Mouse (Mus musculus): ENCODE measurements around the gene Mars. TPM values are rescaled to one million over a fixed set of nuclear protein-coding genes. Genes with fewer than 3 reads are reported as not detected.

Gene Mars
- total and polyA plus RNA-seq, 3 experiments = 147 to 195 TPM; not detected in 1

DNA sequence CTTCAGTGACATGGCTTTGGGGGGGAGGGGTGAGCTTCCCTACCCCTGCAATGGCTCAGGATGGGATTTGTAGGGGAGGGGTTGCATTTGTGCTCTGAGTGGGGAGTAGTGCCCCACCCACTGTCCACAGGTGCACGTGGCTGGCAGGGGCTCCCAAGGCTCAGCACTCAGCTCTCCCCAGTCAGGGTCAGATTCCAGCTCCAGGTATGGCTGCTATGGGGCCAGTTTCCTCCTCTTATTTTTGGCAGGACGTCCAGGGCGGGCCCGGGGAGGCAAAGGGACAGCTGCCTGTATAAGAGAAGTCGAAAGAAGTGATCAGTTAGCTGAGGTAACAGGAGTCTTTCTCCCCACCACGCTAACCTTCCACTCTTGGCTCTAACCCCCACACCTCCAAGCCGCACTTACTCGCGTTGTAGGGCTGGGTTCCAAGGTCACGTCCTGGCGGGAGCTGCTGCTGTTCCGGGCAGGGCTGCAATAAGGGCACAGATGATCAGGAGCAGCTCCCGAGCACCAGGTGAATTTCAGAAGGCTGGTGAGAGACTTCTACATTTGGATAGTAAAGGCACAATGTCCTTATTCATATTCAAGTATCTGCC, 28.9 kb downstream of the Mars start:
- TF ChIP-seq POLR2AphosphoS2 (IDR thresholded peaks at IDR 0.05; ENCODE audit: low read length) (peak; percentile 48; the same call in 1 of the 2 replicates), POLR2AphosphoS5 (IDR thresholded peaks at IDR 0.05; ENCODE audit: borderline replicate concordance, low read depth, low read length) (no peak), UBTF (IDR thresholded peaks at IDR 0.05; ENCODE audit: borderline replicate concordance, insufficient read depth, low read depth, low read length) (no peak), ZMIZ1 (IDR thresholded peaks at IDR 0.05; ENCODE audit: low read depth, low read length) (0 out of 2 replicates have a peak, but pooled peaks have one; percentile 2), MAX (IDR thresholded peaks at IDR 0.05; ENCODE audit: low read length) (no peak)
- no peak for DNase-seq (ENCODE audit: low read depth, low spot score)
- H3K4me3 ChIP-seq (ENCODE audit: control insufficient read depth in 1 of 2, insufficient read depth in 1 of 2, low read depth in 2 of 2, low read length in 2 of 2) = no peak overlapping the region

DNA sequence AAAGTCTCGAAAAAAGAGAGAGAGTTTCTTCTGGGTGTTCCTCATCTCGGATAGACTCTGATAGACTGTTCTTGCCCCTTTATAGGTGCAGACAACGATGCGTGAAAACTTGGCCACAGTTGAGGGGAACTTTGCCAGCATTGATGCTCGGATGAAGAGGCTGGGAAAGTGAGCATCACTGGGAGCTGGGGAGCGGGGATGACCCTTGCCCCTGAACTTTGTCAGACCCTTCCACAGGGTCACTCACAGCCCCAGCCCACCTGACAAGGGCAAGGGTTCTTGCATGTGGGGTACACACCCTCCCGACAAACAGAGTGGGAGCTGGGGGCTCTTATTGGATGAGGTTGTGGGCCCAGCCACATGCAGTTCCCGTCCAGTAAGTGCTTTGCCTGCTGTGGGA, 30.3 kb downstream of the Mars start:
- H3K36me3 ChIP-seq (ENCODE audit: control insufficient read depth in 1 of 2, insufficient read depth in 2 of 2, low read length in 2 of 2) = peaks cover 0 to 13% of the 10 kb centered on the region in 2 experiments; a peak in 2 of 4 replicates
- no peak for DNase-seq (ENCODE audit: low read depth, low spot score)
- no peak overlapping the region for H3K27ac ChIP-seq (ENCODE audit: control insufficient read depth, low read depth, low read length)
- peaks cover 13% of the 10 kb centered on the region for H3K79me2 ChIP-seq (ENCODE audit: control insufficient read depth, insufficient read depth, low read length, poor library complexity)
- no peaks in the 10 kb centered on the region for H3K9me3 ChIP-seq (replicated peaks; ENCODE audit: insufficient read depth, low read length)
- no peaks in the 10 kb centered on the region for H3K4me1 ChIP-seq (ENCODE audit: control insufficient read depth in 1 of 2, insufficient read depth in 2 of 2, low read length in 2 of 2)
- TF ChIP-seq ZKSCAN1 (IDR thresholded peaks at IDR 0.05; ENCODE audit: low read depth, low read length) (no peak), NRF1 (IDR thresholded peaks at IDR 0.05; ENCODE audit: insufficient read depth, low read depth, low read length, poor library complexity, severe bottlenecking) (no peak), CHD1 (IDR thresholded peaks at IDR 0.05; ENCODE audit: low read depth, low read length) (no peak), ZMIZ1 (IDR thresholded peaks at IDR 0.05; ENCODE audit: low read depth, low read length) (0 out of 2 replicates have a peak, but pooled peaks have one; percentile 58), RAD21 (IDR thresholded peaks at IDR 0.05; ENCODE audit: low read depth, low read length) (no peak), POLR2AphosphoS2 (IDR thresholded peaks at IDR 0.05; ENCODE audit: low read length) (peak; percentile 36; the same call in 1 of the 2 replicates), E2F4 (IDR thresholded peaks at IDR 0.05; ENCODE audit: borderline replicate concordance, low read depth, low read length) (no peak), TBP (IDR thresholded peaks at IDR 0.05; ENCODE audit: low read depth, low read length) (no peak), POLR2A (IDR thresholded peaks at IDR 0.05; ENCODE audit: control insufficient read depth in 1 of 2, insufficient read depth in 1 of 2, low read depth in 1 of 2, low read length in 2 of 2, poor library complexity in 1 of 2) (0 out of 4 replicates have a peak, but pooled peaks of 1 of the 2 experiments have one; percentile 30), TCF12 (IDR thresholded peaks at IDR 0.05; ENCODE audit: low read depth, low read length) (no peak), USF2 (IDR thresholded peaks at IDR 0.05; ENCODE audit: borderline replicate concordance in 1 of 2, insufficient read depth in 1 of 2, low read depth in 1 of 2, low read length in 2 of 2) (no peak), MYB (IDR thresholded peaks at IDR 0.05; ENCODE audit: low read depth, low read length) (no peak)
- H3K4me3 ChIP-seq (ENCODE audit: control insufficient read depth in 1 of 2, insufficient read depth in 1 of 2, low read depth in 2 of 2, low read length in 2 of 2) = no peak overlapping the region
- H3K9ac ChIP-seq (ENCODE audit: control insufficient read depth, low read depth, low read length, poor library complexity, severe bottlenecking) = no peak overlapping the region
- H3K27me3 ChIP-seq (ENCODE audit: control insufficient read depth in 1 of 2, insufficient read depth in 2 of 2, low read length in 2 of 2) = no peaks in the 10 kb centered on the region

More for the DNA sequence above, 28.9 kb downstream of the Mars start:
- Histone ChIP-seq H3K9me3 (replicated peaks; ENCODE audit: insufficient read depth, low read length) (no peaks in the 10 kb centered on the region), H3K27ac (ENCODE audit: control insufficient read depth, low read depth, low read length) (no peak overlapping the region), H3K9ac (ENCODE audit: control insufficient read depth, low read depth, low read length, poor library complexity, severe bottlenecking) (no peak overlapping the region), H3K36me3 (ENCODE audit: control insufficient read depth in 1 of 2, insufficient read depth in 2 of 2, low read length in 2 of 2) (peaks cover 4 to 8% of the 10 kb centered on the region in 2 experiments; a peak in 3 of 4 replicates), H3K27me3 (ENCODE audit: control insufficient read depth in 1 of 2, insufficient read depth in 2 of 2, low read length in 2 of 2) (no peaks in the 10 kb centered on the region), H3K4me1 (ENCODE audit: control insufficient read depth in 1 of 2, insufficient read depth in 2 of 2, low read length in 2 of 2) (peaks cover 0 to 4% of the 10 kb centered on the region in 2 experiments; a peak in 1 of 4 replicates), H3K79me2 (ENCODE audit: control insufficient read depth, insufficient read depth, low read length, poor library complexity) (peaks cover 27% of the 10 kb centered on the region)
